In genomic region chr6:58834470-58834869, GRCm38 (mm10) we compare ENCODE assay signal across 30 mouse cellular contexts. TPM values are rescaled to one million over a fixed set of nuclear protein-coding genes. Genes with fewer than 3 reads are reported as not detected.
DNase-seq lines count a peak whose midpoint lies in the region; ATAC-seq and TF ChIP-seq lines count a peak whose summit lies in the region.
"Had no signal": no experiment of that assay in that cellular context is flagged by ENCODE, and none has a peak within 500 bp of the region (broad histone marks: within the 10 kb centered on the region; RNA-seq: fewer than 3 reads in every experiment).

No protein-coding gene starts in this region.

- H3K4me3 ChIP-seq in layer of hippocampus, adult 2 months: no peak overlapping the region
- H3K4me3 ChIP-seq in forebrain, embryonic 16.5 days (replicated peaks; ENCODE audit: low read length): no peak overlapping the region
- H3K4me3 ChIP-seq: forebrain, embryonic 13.5 days; heart, embryonic 13.5 days; hindbrain, embryonic 10.5 days; limb, embryonic 12.5 days; lung, embryonic 15.5 days; megakaryocyte, embryonic 14.5 days; midbrain, embryonic 12.5 days; myocyte; neural tube, embryonic 13.5 days; stomach, embryonic 15.5 days had no signal

- peak; percentile 5 for ATAC-seq in CD4-positive, CD25-positive, alpha-beta regulatory T cell, adult 4 months
- ATAC-seq in megakaryocyte progenitor cell, adult 5-6 weeks (replicated peaks; ENCODE audit: poor library complexity): no peak
- no peak for ATAC-seq in forebrain, embryonic 16.5 days
- ATAC-seq: forebrain, embryonic 13.5 days; hindbrain, embryonic 16.5 days; intestine, embryonic 16.5 days; Patski had no signal

- no peaks in the 10 kb centered on the region for H3K36me3 ChIP-seq in forebrain, embryonic 16.5 days (ENCODE audit: control insufficient read depth, insufficient read depth)
- H3K36me3 ChIP-seq: heart, embryonic 13.5 days; hindbrain, embryonic 10.5 days; limb, embryonic 12.5 days; lung, embryonic 15.5 days; midbrain, embryonic 12.5 days; neural tube, embryonic 13.5 days; stomach, embryonic 15.5 days had no signal

- DNase-seq in layer of hippocampus, adult 2 months (ENCODE audit: low spot score in 2 of 2): no peak
- DNase-seq in layer of hippocampus, adult 9-11 months: no peak
- peak; percentile 28 for DNase-seq in A20 (ENCODE audit: low read depth, low spot score)
- DNase-seq in naive thymus-derived CD4-positive, alpha-beta T cell, adult 2 months (ENCODE audit: low read depth): peak; percentile 54
- DNase-seq: adrenal gland, postnatal 25 days; cerebellum, adult 2 months; cerebellum, postnatal 25 days; gastrocnemius, postnatal 10 days; heart, postnatal 10 days; kidney, adult 8-10 months; kidney, postnatal 4 days; lung, postnatal 36 days; right cerebral cortex, postnatal 4 days had no signal

- no peak for TF ChIP-seq CTCF in layer of hippocampus, adult 2 months (conservative IDR thresholded peaks at IDR 0.05)

- no peak overlapping the region for H3K9ac ChIP-seq in forebrain, embryonic 16.5 days (replicated peaks; ENCODE audit: low read depth, low read length)
- H3K9ac ChIP-seq: forebrain, embryonic 13.5 days; heart, embryonic 13.5 days; limb, embryonic 12.5 days; lung, embryonic 15.5 days; midbrain, embryonic 12.5 days; neural tube, embryonic 13.5 days; stomach, embryonic 15.5 days had no signal

- no peaks in the 10 kb centered on the region for H3K27me3 ChIP-seq in forebrain, embryonic 16.5 days (replicated peaks; ENCODE audit: control insufficient read depth, insufficient read depth, low read length)
- H3K27me3 ChIP-seq: forebrain, embryonic 13.5 days; heart, embryonic 13.5 days; limb, embryonic 12.5 days; lung, embryonic 15.5 days; midbrain, embryonic 12.5 days; neural tube, embryonic 13.5 days; Patski; stomach, embryonic 15.5 days had no signal

- peaks cover 41% of the 10 kb centered on the region for H3K4me1 ChIP-seq in forebrain, embryonic 16.5 days (replicated peaks; ENCODE audit: control insufficient read depth, insufficient read depth, low read length)
- H3K4me1 ChIP-seq: stomach, embryonic 15.5 days had no signal

- no peaks in the 10 kb centered on the region for H3K9me3 ChIP-seq in forebrain, embryonic 16.5 days (ENCODE audit: control insufficient read depth, low read length)
- H3K9me3 ChIP-seq: forebrain, embryonic 13.5 days; heart, embryonic 13.5 days; hindbrain, embryonic 10.5 days; limb, embryonic 12.5 days; lung, embryonic 15.5 days; megakaryocyte, embryonic 14.5 days; midbrain, embryonic 12.5 days; neural tube, embryonic 13.5 days; stomach, embryonic 15.5 days had no signal

- WGBS in forebrain, embryonic 16.5 days: 87% methylated on average over 7 of the region's 7 CpGs

- no peak overlapping the region for H3K4me2 ChIP-seq in forebrain, embryonic 16.5 days (ENCODE audit: low read length)
- H3K4me2 ChIP-seq: forebrain, embryonic 13.5 days; heart, embryonic 13.5 days; limb, embryonic 12.5 days; lung, embryonic 15.5 days; midbrain, embryonic 12.5 days; neural tube, embryonic 13.5 days; stomach, embryonic 15.5 days had no signal

- 0 out of 2 replicates have a peak overlapping the region, but pooled peaks have one; percentile 23 for H3K27ac ChIP-seq in layer of hippocampus, adult 2 months
- H3K27ac ChIP-seq in forebrain, embryonic 16.5 days (ENCODE audit: low read length): no peak overlapping the region
- H3K27ac ChIP-seq: forebrain, embryonic 13.5 days; heart, embryonic 13.5 days; hindbrain, embryonic 10.5 days; kidney, postnatal 0 days; limb, embryonic 12.5 days; lung, embryonic 15.5 days; midbrain, embryonic 12.5 days; neural tube, embryonic 13.5 days; stomach, embryonic 15.5 days had no signal

RNA-seq across cellular contexts. Expression of gene Herc3, which starts 3.2 kb away (rescaled TPM):
- 100 to 1,000 TPM; 245 to 249 TPM for total RNA-seq in layer of hippocampus, adult 2 months (2021)
- polyA plus RNA-seq in CD4-positive, CD25-positive, alpha-beta regulatory T cell, adult 4 months (2017; shearing (Covaris generic)): 10 to 100 TPM; 21.7 to 27.1 TPM
- total RNA-seq in megakaryocyte progenitor cell, adult 5-6 weeks (2015): 2.6 and 5.2 TPM in 2 replicates
- 4.8 and 6.8 TPM in 2 replicates for total RNA-seq in megakaryocyte progenitor cell, adult 5-6 weeks (2017)
- 24.9 and 29.2 TPM in 2 replicates for polyA plus RNA-seq in forebrain, embryonic 16.5 days (2015; fragmentation: Nextera tagmentation; extraction: Ambion mirVana)

Comparison
In these comparisons a context has a peak if more than half of its experiments do, and no peak if none do; other contexts are left out.
1. DNase-seq: peak in A20 (single experiment) and naive thymus-derived CD4-positive, alpha-beta T cell, adult 2 months (single experiment); none in layer of hippocampus, adult 2 months (0 of 2) and layer of hippocampus, adult 9-11 months (single experiment).
2. RNA of gene Herc3, which starts 3.2 kb away (total RNA-seq): 245 to 249 TPM in layer of hippocampus, adult 2 months; 2.6 to 6.8 TPM in megakaryocyte progenitor cell, adult 5-6 weeks; every median in the first group is over 10 times any median in the second.